Mouse (Mus musculus) retina, postnatal 7 days (tissue): ENCODE measurements around the gene Iqgap2.

Experiments
- DNase-seq: peaks from one replicate; pipeline ENCODE4 v3.0.0-alpha.2; 2012; ENCODE audit warnings: low read depth, low spot score

The Iqgap2 gene

GRCm38 (mm10) chr13:95887375-95887774, 4.3 kb downstream of the Iqgap2 start:
- no peak for DNase-seq

GRCm38 (mm10) chr13:95884455-95884854, 7.3 kb downstream of the Iqgap2 start:
- no peak for DNase-seq

GRCm38 (mm10) chr13:95882001-95882400, 9.7 kb downstream of the Iqgap2 start:
- DNase-seq, result no peak

- DNase-seq, result no peak
Observed at GRCm38 (mm10) chr13:95881427-95881826, 10.3 kb downstream of the Iqgap2 start.

- no peak for DNase-seq
Observed at GRCm38 (mm10) chr13:95880633-95881032, 11.1 kb downstream of the Iqgap2 start.

- DNase-seq, result no peak
Observed at GRCm38 (mm10) chr13:95871993-95872392, 19.7 kb downstream of the Iqgap2 start.

GRCm38 (mm10) chr13:95870626-95871025, 21.1 kb downstream of the Iqgap2 start:
- no peak for DNase-seq

- DNase-seq, result no peak
Observed at GRCm38 (mm10) chr13:95868896-95869540, 22.7 kb downstream of the Iqgap2 start.

- no peak for DNase-seq
Observed at GRCm38 (mm10) chr13:95862201-95862600, 29.5 kb downstream of the Iqgap2 start.

- DNase-seq, result no peak
Observed at GRCm38 (mm10) chr13:95859271-95859670, 32.5 kb downstream of the Iqgap2 start.

- DNase-seq, result no peak
Observed at GRCm38 (mm10) chr13:95858866-95859265, 32.9 kb downstream of the Iqgap2 start.

- DNase-seq, result no peak
Observed at GRCm38 (mm10) chr13:95855537-95855936, 36.2 kb downstream of the Iqgap2 start.

- no peak for DNase-seq
Observed at GRCm38 (mm10) chr13:95851611-95852010, 40.1 kb downstream of the Iqgap2 start.

GRCm38 (mm10) chr13:95850451-95850850, 41.3 kb downstream of the Iqgap2 start:
- DNase-seq, result no peak

- DNase-seq, result no peak
Observed at GRCm38 (mm10) chr13:95849501-95850007, 42.2 kb downstream of the Iqgap2 start.

GRCm38 (mm10) chr13:95846364-95846763, 45.4 kb downstream of the Iqgap2 start:
- no peak for DNase-seq

- DNase-seq, result no peak
Observed at GRCm38 (mm10) chr13:95844950-95845349, 46.8 kb downstream of the Iqgap2 start.

- DNase-seq, result no peak
Observed at GRCm38 (mm10) chr13:95843411-95844026, 48.2 kb downstream of the Iqgap2 start.

GRCm38 (mm10) chr13:95842803-95843202, 48.9 kb downstream of the Iqgap2 start:
- DNase-seq, result no peak

GRCm38 (mm10) chr13:95841946-95842345, 49.8 kb downstream of the Iqgap2 start:
- DNase-seq, result no peak

GRCm38 (mm10) chr13:95836944-95837343, 54.8 kb downstream of the Iqgap2 start:
- no peak for DNase-seq

- no peak for DNase-seq
Observed at GRCm38 (mm10) chr13:95833473-95833872, 58.2 kb downstream of the Iqgap2 start.

GRCm38 (mm10) chr13:95832712-95833111, 59.0 kb downstream of the Iqgap2 start:
- DNase-seq, result no peak
